8 mouse cellular contexts compared by ENCODE assay signal in the genomic region with DNA sequence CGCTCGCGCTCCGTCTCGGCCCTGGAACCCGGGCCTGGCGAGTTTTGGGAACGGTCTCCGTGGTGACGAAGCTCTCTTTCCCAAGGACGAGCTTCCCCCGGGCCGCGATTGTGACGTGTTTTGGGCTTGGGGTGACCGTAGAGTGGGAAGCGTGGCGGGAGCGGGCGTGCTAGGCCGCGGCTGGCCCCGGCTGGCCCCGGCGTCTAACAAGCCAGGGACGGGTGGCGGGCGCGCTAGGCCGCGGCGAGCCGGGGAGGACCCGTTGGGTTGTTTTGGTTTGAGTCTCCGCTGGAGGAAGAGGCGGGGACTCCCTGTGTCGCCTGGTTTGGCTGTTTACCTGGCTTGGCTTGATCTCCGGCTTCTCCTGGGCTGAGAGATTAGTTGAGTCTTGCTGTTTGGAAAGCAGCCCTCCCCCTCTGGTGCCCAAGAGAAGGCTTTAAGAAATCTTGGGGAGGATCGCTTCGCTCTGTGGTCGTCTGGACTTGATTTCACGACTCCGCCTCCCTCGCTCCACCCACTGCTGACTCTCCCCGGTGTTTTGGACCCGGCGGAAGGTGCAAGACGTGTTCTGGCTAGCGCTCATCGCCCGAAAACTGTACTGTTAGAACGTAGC. TPM values are rescaled to one million over a fixed set of nuclear protein-coding genes. Genes with fewer than 3 reads are reported as not detected.
DNase-seq lines count a peak whose midpoint lies in the region; ATAC-seq and TF ChIP-seq lines count a peak whose summit lies in the region.

No protein-coding gene starts in this region.

- H3K27ac ChIP-seq in forebrain, embryonic 15.5 days (replicated peaks), result peak overlapping the region; percentile 89
- peak overlapping the region; percentile 98 for H3K27ac ChIP-seq in layer of hippocampus, adult 2 months
- peak overlapping the region; percentile 91 for H3K27ac ChIP-seq in lung, embryonic 16.5 days (ENCODE audit: low read length)
- peak overlapping the region; percentile 65 for H3K27ac ChIP-seq in olfactory bulb, adult 2 months (ENCODE audit: insufficient read depth, low read depth, low read length)

- no peak for TF ChIP-seq CTCF in layer of hippocampus, adult 2 months (conservative IDR thresholded peaks at IDR 0.05)
- TF ChIP-seq CTCF in olfactory bulb, adult 2 months (IDR thresholded peaks at IDR 0.05; ENCODE audit: insufficient read depth, low read depth, low read length), result no peak

- under 1% methylated on average over 52 of the region's 52 CpGs for WGBS in forebrain, embryonic 15.5 days
- WGBS in lung, embryonic 16.5 days, result under 1% methylated on average over 52 of the region's 52 CpGs
- under 1% methylated on average over 52 of the region's 52 CpGs for WGBS in olfactory bulb, adult 2 months

- peak; percentile 76 for ATAC-seq in forebrain, embryonic 15.5 days (replicated peaks)
- ATAC-seq in lung, embryonic 16.5 days (ENCODE audit: low read depth), result peak; percentile 83

- H3K9ac ChIP-seq in forebrain, embryonic 15.5 days (replicated peaks), result peak overlapping the region; percentile 89
- peak overlapping the region; percentile 95 for H3K9ac ChIP-seq in lung, embryonic 16.5 days (ENCODE audit: low read length)

- H3K4me3 ChIP-seq in forebrain, embryonic 15.5 days, result peak overlapping the region; percentile 85
- peak overlapping the region; percentile 84 for H3K4me3 ChIP-seq in layer of hippocampus, adult 2 months
- H3K4me3 ChIP-seq in lung, embryonic 16.5 days (ENCODE audit: low read length), result peak overlapping the region; percentile 99
- H3K4me3 ChIP-seq in olfactory bulb, adult 2 months (ENCODE audit: insufficient read depth, low read depth, low read length), result peak overlapping the region; percentile 67

- peak; percentile 85 for DNase-seq in ES-CJ7 (ENCODE audit: low read depth, low spot score)
- peak; percentile 81 for DNase-seq in c-Kit-positive CD71-positive TER-119-negative erythroid progenitor cells, embryonic 14.5 days (ENCODE audit: low read depth)
- peak; percentile 66 for DNase-seq in heart, postnatal 4 days
- DNase-seq in layer of hippocampus, adult 2 months (ENCODE audit: low spot score in 2 of 2), result peak; percentile 54 to 67
- peak; percentile 85 for DNase-seq in testis, postnatal 14 days (ENCODE audit: low spot score)

- peaks cover 19% of the 10 kb centered on the region for H3K4me1 ChIP-seq in forebrain, embryonic 15.5 days
- peaks cover 3% of the 10 kb centered on the region; the same call in 1 of the 2 replicates for H3K4me1 ChIP-seq in lung, embryonic 16.5 days (replicated peaks; ENCODE audit: control insufficient read depth, insufficient read depth, low read length)
- H3K4me1 ChIP-seq in olfactory bulb, adult 2 months (ENCODE audit: control insufficient read depth, insufficient read depth, low read length), result 0 out of 2 replicates have a peak, but pooled peaks cover 2% of the 10 kb centered on the region

- 0 out of 2 replicates have a peak, but pooled peaks have one; percentile 2 for TF ChIP-seq POLR2A in olfactory bulb, adult 2 months (IDR thresholded peaks at IDR 0.05; ENCODE audit: insufficient read depth, low read depth, low read length)

- H3K36me3 ChIP-seq in forebrain, embryonic 15.5 days, result no peaks in the 10 kb centered on the region
- H3K36me3 ChIP-seq in lung, embryonic 16.5 days (ENCODE audit: control insufficient read depth, insufficient read depth, low read length), result no peaks in the 10 kb centered on the region

- H3K9me3 ChIP-seq in forebrain, embryonic 15.5 days, result no peaks in the 10 kb centered on the region
- no peaks in the 10 kb centered on the region for H3K9me3 ChIP-seq in lung, embryonic 16.5 days (ENCODE audit: control insufficient read depth, low read length)

- no peaks in the 10 kb centered on the region for H3K27me3 ChIP-seq in forebrain, embryonic 15.5 days
- no peaks in the 10 kb centered on the region for H3K27me3 ChIP-seq in lung, embryonic 16.5 days (ENCODE audit: control insufficient read depth, insufficient read depth, low read depth, low read length)

- peak overlapping the region; percentile 74 for H3K4me2 ChIP-seq in forebrain, embryonic 15.5 days (replicated peaks)
- peak overlapping the region; percentile 68 for H3K4me2 ChIP-seq in lung, embryonic 16.5 days (ENCODE audit: low read depth, low read length)

RNA-seq across cellular contexts. Expression of a gene that starts 0.5 kb away (rescaled TPM):
- polyA plus RNA-seq in forebrain, embryonic 15.5 days (2015; fragmentation: Nextera tagmentation; extraction: Ambion mirVana), result 153 and 166 TPM in 2 replicates
- 100 to 1,000 TPM; 107 to 113 TPM for total RNA-seq in heart, postnatal 4 days (2021)
- 100 to 1,000 TPM; 126 to 134 TPM for total RNA-seq in layer of hippocampus, adult 2 months (2021)
- polyA plus RNA-seq in lung, embryonic 16.5 days (2015; fragmentation: Nextera tagmentation; extraction: Ambion mirVana), result 143 and 144 TPM in 2 replicates
- polyA plus RNA-seq in olfactory bulb, adult 2 months (2012; ENCODE audit: insufficient read depth, insufficient read length, low replicate concordance, missing spikeins), result 124 TPM in 1 of 2 replicates, not detected in the other

Comparison
In these comparisons a context has a peak if more than half of its experiments do, and no peak if none do; other contexts are left out.
1. Peak in every context shown above with its lines: DNase-seq, ATAC-seq, H3K4me3 ChIP-seq and H3K27ac ChIP-seq.